Mouse (Mus musculus) olfactory bulb, adult 2 months (tissue): ENCODE results near the gene Tpk1.

Experiments
- CTCF ChIP-seq: fragments of 200-500 bp; IDR thresholded peaks from 2 replicates; pipeline ENCODE4 v1.5.1; 2012; ENCODE audit warnings: low read depth, mild to moderate bottlenecking, low read length, moderate library complexity; ENCODE audit not compliant: insufficient read depth
- POLR2A ChIP-seq: fragments of 200-500 bp; IDR thresholded peaks from 2 replicates; pipeline ENCODE4 v1.6.1; 2012; ENCODE audit warnings: mild to moderate bottlenecking, low read depth, low read length, moderate library complexity; ENCODE audit not compliant: insufficient read depth

GRCm38 (mm10) chr6:43567885-43568284, 98.2 kb downstream of the Tpk1 start:
- TF ChIP-seq CTCF (no peak), POLR2A (no peak)
